Mouse (Mus musculus): ENCODE results near the gene Pgm3. TPM values are rescaled to one million over a fixed set of nuclear protein-coding genes. Genes with fewer than 3 reads are reported as not detected.

The Pgm3 gene
- polyA plus RNA-seq, 1 experiment from 2014 or later: 49.1 TPM

GRCm38 (mm10) chr9:86570946-86571345 lies 696 bp downstream of the Pgm3 start:
- H3K4me2 ChIP-seq (ENCODE audit: low read depth, low read length): peak overlapping the region; percentile 55
- peak overlapping the region; percentile 84 for H3K4me3 ChIP-seq (ENCODE audit: low read length)
- H3K27ac ChIP-seq (ENCODE audit: low read length): 0 out of 2 replicates have a peak overlapping the region, but pooled peaks have one; percentile 7
- no peaks in the 10 kb centered on the region for H3K9me3 ChIP-seq (ENCODE audit: control insufficient read depth, low read length)
- peak; percentile 28; the same call in 1 of the 2 replicates for ATAC-seq
- peaks cover 24% of the 10 kb centered on the region for H3K4me1 ChIP-seq (ENCODE audit: control insufficient read depth, insufficient read depth, low read length)
- H3K27me3 ChIP-seq (replicated peaks; ENCODE audit: control insufficient read depth, insufficient read depth, low read length): no peaks in the 10 kb centered on the region
- H3K36me3 ChIP-seq (ENCODE audit: control insufficient read depth, insufficient read depth, low read length): no peaks in the 10 kb centered on the region
- 3% methylated on average over 8 of the region's 8 CpGs for WGBS
- peak overlapping the region; percentile 83 for H3K9ac ChIP-seq (ENCODE audit: low read depth, low read length)

GRCm38 (mm10) chr9:86570261-86570890 lies 1.3 kb downstream of the Pgm3 start:
- no peaks in the 10 kb centered on the region for H3K9me3 ChIP-seq (ENCODE audit: control insufficient read depth, low read length)
- H3K4me2 ChIP-seq (ENCODE audit: low read depth, low read length): peak overlapping the region; percentile 55
- H3K9ac ChIP-seq (ENCODE audit: low read depth, low read length): 0 out of 2 replicates have a peak overlapping the region, but pooled peaks have one; percentile 83
- no peaks in the 10 kb centered on the region; the same call in 1 of the 2 replicates for H3K36me3 ChIP-seq (ENCODE audit: control insufficient read depth, insufficient read depth, low read length)
- 0 out of 2 replicates have a peak overlapping the region, but pooled peaks have one; percentile 7 for H3K27ac ChIP-seq (ENCODE audit: low read length)
- WGBS: 74% methylated on average over 10 of the region's 10 CpGs
- peak overlapping the region; percentile 84 for H3K4me3 ChIP-seq (ENCODE audit: low read length)
- H3K27me3 ChIP-seq (replicated peaks; ENCODE audit: control insufficient read depth, insufficient read depth, low read length): no peaks in the 10 kb centered on the region
- H3K4me1 ChIP-seq (ENCODE audit: control insufficient read depth, insufficient read depth, low read length): peaks cover 24% of the 10 kb centered on the region
- ATAC-seq: no peak

- peak; percentile 18; the same call in 1 of the 2 replicates for ATAC-seq
- H3K9me3 ChIP-seq (ENCODE audit: control insufficient read depth, low read length): no peaks in the 10 kb centered on the region
These were observed 2.2 kb downstream of the Pgm3 start for GRCm38 (mm10) chr9:86569314-86569910.

GRCm38 (mm10) chr9:86560543-86560942 lies 11.1 kb downstream of the Pgm3 start:
- Histone ChIP-seq H3K9me3 (ENCODE audit: control insufficient read depth, low read length) (no peaks in the 10 kb centered on the region), H3K4me3 (ENCODE audit: low read length) (no peak overlapping the region), H3K36me3 (ENCODE audit: control insufficient read depth, insufficient read depth, low read length) (peaks cover 18% of the 10 kb centered on the region), H3K27ac (ENCODE audit: low read length) (no peak overlapping the region), H3K4me1 (ENCODE audit: control insufficient read depth, insufficient read depth, low read length) (no peaks in the 10 kb centered on the region), H3K4me2 (ENCODE audit: low read depth, low read length) (no peak overlapping the region), H3K27me3 (replicated peaks; ENCODE audit: control insufficient read depth, insufficient read depth, low read length) (no peaks in the 10 kb centered on the region), H3K9ac (ENCODE audit: low read depth, low read length) (no peak overlapping the region)
- no peak for ATAC-seq
- 89% methylated on average over 3 of the region's 3 CpGs for WGBS

More at GRCm38 (mm10) chr9:86569314-86569910, 2.2 kb downstream of the Pgm3 start:
- no peaks in the 10 kb centered on the region for H3K27me3 ChIP-seq (replicated peaks; ENCODE audit: control insufficient read depth, insufficient read depth, low read length)
- WGBS: 53% methylated on average over 3 of the region's 3 CpGs
- H3K4me2 ChIP-seq (ENCODE audit: low read depth, low read length): no peak overlapping the region
- H3K36me3 ChIP-seq (ENCODE audit: control insufficient read depth, insufficient read depth, low read length): peaks cover 7% of the 10 kb centered on the region; the same call in 1 of the 2 replicates
- no peak overlapping the region for H3K4me3 ChIP-seq (ENCODE audit: low read length)
- H3K27ac ChIP-seq (ENCODE audit: low read length): no peak overlapping the region
- peaks cover 24% of the 10 kb centered on the region for H3K4me1 ChIP-seq (ENCODE audit: control insufficient read depth, insufficient read depth, low read length)
- no peak overlapping the region for H3K9ac ChIP-seq (ENCODE audit: low read depth, low read length)

GRCm38 (mm10) chr9:86554641-86555040 lies 17.0 kb downstream of the Pgm3 start:
- H3K4me2 ChIP-seq (ENCODE audit: low read depth, low read length): no peak overlapping the region
- ATAC-seq: no peak
- no peak overlapping the region for H3K9ac ChIP-seq (ENCODE audit: low read depth, low read length)
- WGBS: 99% methylated on average over 4 of the region's 4 CpGs
- no peak overlapping the region for H3K4me3 ChIP-seq (ENCODE audit: low read length)
- no peaks in the 10 kb centered on the region for H3K9me3 ChIP-seq (ENCODE audit: control insufficient read depth, low read length)
- H3K27me3 ChIP-seq (replicated peaks; ENCODE audit: control insufficient read depth, insufficient read depth, low read length): no peaks in the 10 kb centered on the region
- peaks cover 12% of the 10 kb centered on the region; the same call in 1 of the 2 replicates for H3K36me3 ChIP-seq (ENCODE audit: control insufficient read depth, insufficient read depth, low read length)
- H3K27ac ChIP-seq (ENCODE audit: low read length): no peak overlapping the region
- no peaks in the 10 kb centered on the region for H3K4me1 ChIP-seq (ENCODE audit: control insufficient read depth, insufficient read depth, low read length)

- H3K36me3 ChIP-seq (ENCODE audit: control insufficient read depth, insufficient read depth, low read length): peaks cover 12% of the 10 kb centered on the region
- ATAC-seq: no peak
- no peaks in the 10 kb centered on the region for H3K27me3 ChIP-seq (replicated peaks; ENCODE audit: control insufficient read depth, insufficient read depth, low read length)
- no peak overlapping the region for H3K9ac ChIP-seq (ENCODE audit: low read depth, low read length)
- WGBS: 80% methylated on average over 9 of the region's 9 CpGs
- no peaks in the 10 kb centered on the region for H3K9me3 ChIP-seq (ENCODE audit: control insufficient read depth, low read length)
- no peak overlapping the region for H3K27ac ChIP-seq (ENCODE audit: low read length)
- H3K4me1 ChIP-seq (ENCODE audit: control insufficient read depth, insufficient read depth, low read length): no peaks in the 10 kb centered on the region
- H3K4me2 ChIP-seq (ENCODE audit: low read depth, low read length): no peak overlapping the region
- H3K4me3 ChIP-seq (ENCODE audit: low read length): no peak overlapping the region
These were observed 17.8 kb downstream of the Pgm3 start for GRCm38 (mm10) chr9:86553886-86554285.

- Histone ChIP-seq H3K4me2 (ENCODE audit: low read depth, low read length) (no peak overlapping the region), H3K36me3 (ENCODE audit: control insufficient read depth, insufficient read depth, low read length) (peaks cover 7% of the 10 kb centered on the region), H3K27ac (ENCODE audit: low read length) (no peak overlapping the region), H3K9me3 (ENCODE audit: control insufficient read depth, low read length) (no peaks in the 10 kb centered on the region), H3K4me1 (ENCODE audit: control insufficient read depth, insufficient read depth, low read length) (no peaks in the 10 kb centered on the region), H3K27me3 (replicated peaks; ENCODE audit: control insufficient read depth, insufficient read depth, low read length) (no peaks in the 10 kb centered on the region), H3K9ac (ENCODE audit: low read depth, low read length) (no peak overlapping the region), H3K4me3 (ENCODE audit: low read length) (no peak overlapping the region)
- WGBS: 87% methylated on average over 3 of the region's 3 CpGs
- ATAC-seq: no peak
These were observed 20.9 kb downstream of the Pgm3 start for GRCm38 (mm10) chr9:86550717-86551116.

- Histone ChIP-seq H3K4me2 (ENCODE audit: low read depth, low read length) (no peak overlapping the region), H3K4me1 (ENCODE audit: control insufficient read depth, insufficient read depth, low read length) (no peaks in the 10 kb centered on the region), H3K9ac (ENCODE audit: low read depth, low read length) (no peak overlapping the region), H3K27ac (ENCODE audit: low read length) (no peak overlapping the region), H3K4me3 (ENCODE audit: low read length) (no peak overlapping the region), H3K36me3 (ENCODE audit: control insufficient read depth, insufficient read depth, low read length) (peaks cover 5% of the 10 kb centered on the region), H3K27me3 (replicated peaks; ENCODE audit: control insufficient read depth, insufficient read depth, low read length) (no peaks in the 10 kb centered on the region), H3K9me3 (ENCODE audit: control insufficient read depth, low read length) (no peaks in the 10 kb centered on the region)
- 86% methylated on average over 5 of the region's 5 CpGs for WGBS
- ATAC-seq: no peak
These were observed 21.9 kb downstream of the Pgm3 start for GRCm38 (mm10) chr9:86549637-86550162.

GRCm38 (mm10) chr9:86544559-86544958 lies 27.1 kb downstream of the Pgm3 start:
- no peaks in the 10 kb centered on the region for H3K27me3 ChIP-seq (replicated peaks; ENCODE audit: control insufficient read depth, insufficient read depth, low read length)
- no peak overlapping the region for H3K4me3 ChIP-seq (ENCODE audit: low read length)
- WGBS: 66% methylated on average over 1 of the region's 1 CpGs
- H3K4me2 ChIP-seq (ENCODE audit: low read depth, low read length): no peak overlapping the region
- no peak overlapping the region for H3K27ac ChIP-seq (ENCODE audit: low read length)
- no peak overlapping the region for H3K9ac ChIP-seq (ENCODE audit: low read depth, low read length)
- peaks cover 4% of the 10 kb centered on the region; the same call in 1 of the 2 replicates for H3K36me3 ChIP-seq (ENCODE audit: control insufficient read depth, insufficient read depth, low read length)
- no peaks in the 10 kb centered on the region for H3K9me3 ChIP-seq (ENCODE audit: control insufficient read depth, low read length)
- no peaks in the 10 kb centered on the region for H3K4me1 ChIP-seq (ENCODE audit: control insufficient read depth, insufficient read depth, low read length)
- ATAC-seq: no peak
